Comparison of ENCODE assay signal across 12 mouse cellular contexts in the genomic region with DNA sequence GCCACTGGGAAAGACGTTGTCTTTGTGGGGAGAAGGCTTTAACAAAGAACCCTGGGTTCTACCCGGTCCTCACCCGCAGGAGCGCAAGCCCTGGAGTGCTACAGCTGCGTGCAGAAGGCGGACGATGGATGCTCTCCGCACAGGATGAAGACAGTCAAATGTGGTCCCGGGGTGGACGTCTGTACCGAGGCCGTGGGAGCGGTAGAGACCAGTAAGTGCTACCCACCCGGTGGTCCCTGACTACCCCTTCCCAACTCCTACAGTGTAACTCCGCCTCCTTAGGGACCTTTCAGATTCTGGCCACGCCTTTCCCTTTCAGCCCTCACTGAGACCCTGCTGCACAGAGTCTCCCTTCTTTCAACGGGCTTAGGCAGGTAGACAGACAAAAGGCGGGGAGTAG. TPM values are rescaled to one million over a fixed set of nuclear protein-coding genes. Genes with fewer than 3 reads are reported as not detected.
DNase-seq lines count a peak whose midpoint lies in the region; ATAC-seq lines count a peak whose summit lies in the region.
"Had no signal": no experiment of that assay in that cellular context is flagged by ENCODE, and none has a peak within 500 bp of the region (broad histone marks: within the 10 kb centered on the region; RNA-seq: fewer than 3 reads in every experiment).

No protein-coding gene starts in this region.

- peak overlapping the region; percentile 20 for H3K4me3 ChIP-seq in forebrain, embryonic 13.5 days
- H3K4me3 ChIP-seq in limb, embryonic 10.5 days, result peak overlapping the region; percentile 40; the same call in 1 of the 2 replicates
- no peak overlapping the region for H3K4me3 ChIP-seq in neural tube, embryonic 11.5 days (ENCODE audit: low read depth, low read length)

- H3K36me3 ChIP-seq in forebrain, embryonic 13.5 days (ENCODE audit: poor library complexity, severe bottlenecking), result no peaks in the 10 kb centered on the region
- H3K36me3 ChIP-seq in limb, embryonic 10.5 days, result no peaks in the 10 kb centered on the region
- no peaks in the 10 kb centered on the region for H3K36me3 ChIP-seq in neural tube, embryonic 11.5 days (ENCODE audit: control insufficient read depth, insufficient read depth, low read length)
- H3K36me3 ChIP-seq: heart, embryonic 12.5 days had no signal

- WGBS in forebrain, embryonic 13.5 days, result 1% methylated on average over 18 of the region's 18 CpGs
- WGBS in limb, embryonic 10.5 days, result 2% methylated on average over 18 of the region's 18 CpGs
- WGBS in neural tube, embryonic 11.5 days, result 2% methylated on average over 18 of the region's 18 CpGs

- peaks cover 21% of the 10 kb centered on the region for H3K4me1 ChIP-seq in forebrain, embryonic 13.5 days
- peaks cover 19% of the 10 kb centered on the region for H3K4me1 ChIP-seq in limb, embryonic 10.5 days
- H3K4me1 ChIP-seq in neural tube, embryonic 11.5 days (ENCODE audit: control insufficient read depth, insufficient read depth, low read length), result no peaks in the 10 kb centered on the region

- ATAC-seq in forebrain, embryonic 13.5 days, result peak; percentile 27; the same call in 1 of the 2 replicates
- 0 out of 2 replicates have a peak, but pooled peaks have one; percentile 6 for ATAC-seq in neural tube, embryonic 11.5 days (ENCODE audit: insufficient read depth, low FRiP score, low TSS enrichment)

- peak overlapping the region; percentile 77 for H3K4me2 ChIP-seq in forebrain, embryonic 13.5 days
- H3K4me2 ChIP-seq in neural tube, embryonic 11.5 days (ENCODE audit: low read depth), result no peak overlapping the region

- no peak overlapping the region for H3K9ac ChIP-seq in forebrain, embryonic 13.5 days
- no peak overlapping the region for H3K9ac ChIP-seq in neural tube, embryonic 11.5 days (ENCODE audit: low read length)
- H3K9ac ChIP-seq: heart, embryonic 12.5 days had no signal

- H3K27ac ChIP-seq in forebrain, embryonic 13.5 days, result no peak overlapping the region
- no peak overlapping the region for H3K27ac ChIP-seq in limb, embryonic 10.5 days
- no peak overlapping the region for H3K27ac ChIP-seq in neural tube, embryonic 11.5 days (ENCODE audit: low read depth, low read length)

- no peaks in the 10 kb centered on the region for H3K9me3 ChIP-seq in forebrain, embryonic 13.5 days (replicated peaks)
- H3K9me3 ChIP-seq in limb, embryonic 10.5 days (replicated peaks), result no peaks in the 10 kb centered on the region
- no peaks in the 10 kb centered on the region; the same call in 1 of the 2 replicates for H3K9me3 ChIP-seq in neural tube, embryonic 11.5 days (ENCODE audit: control insufficient read depth, low read length)

- peak; percentile 40 for DNase-seq in embryo, embryonic 10.5 days (ENCODE audit: low spot score)
- no peak for DNase-seq in embryo, embryonic 11 days
- no peak for DNase-seq in limb, embryonic 10.5 days (ENCODE audit: low spot score)
- DNase-seq in neural tube, embryonic 11.5 days (ENCODE audit: low spot score), result no peak
- DNase-seq in gastrocnemius, postnatal 25 days, result no peak
- DNase-seq in cerebellum, postnatal 25 days, result no peak
- DNase-seq in thymus, postnatal 14 days, result no peak

- H3K27me3 ChIP-seq in forebrain, embryonic 13.5 days, result peaks cover 68% of the 10 kb centered on the region
- H3K27me3 ChIP-seq in limb, embryonic 10.5 days (ENCODE audit: low read depth, poor library complexity, severe bottlenecking), result peaks cover 78% of the 10 kb centered on the region
- peaks cover 52% of the 10 kb centered on the region for H3K27me3 ChIP-seq in neural tube, embryonic 11.5 days (ENCODE audit: control insufficient read depth, insufficient read depth, low read length)

RNA-seq across cellular contexts. Expression of gene Lypd3, which starts 0.7 kb away (rescaled TPM):
- polyA plus RNA-seq in forebrain, embryonic 13.5 days (2015; fragmentation: Nextera tagmentation; extraction: Ambion mirVana), result 0.14 TPM in 1 of 2 replicates, not detected in the other
- polyA plus RNA-seq in limb, embryonic 10.5 days (2016; fragmentation: Nextera tagmentation; extraction: Ambion mirVana), result 1.5 and 2.2 TPM in 2 replicates
- polyA plus RNA-seq in neural tube, embryonic 11.5 days (2014; fragmentation: Nextera tagmentation; extraction: Ambion mirVana), result 0.76 and 0.99 TPM in 2 replicates
- total RNA-seq in gastrocnemius, postnatal 25 days (2021), result not detected
- polyA plus RNA-seq: erythroblast, embryonic 14.5 days had no signal

RNA-seq across cellular contexts. Expression of gene Phldb3, which starts 26.5 kb away (rescaled TPM):
- polyA plus RNA-seq in forebrain, embryonic 13.5 days (2015; fragmentation: Nextera tagmentation; extraction: Ambion mirVana), result not detected in 2 replicates
- polyA plus RNA-seq in limb, embryonic 10.5 days (2016; fragmentation: Nextera tagmentation; extraction: Ambion mirVana), result 0.09 and 0.14 TPM in 2 replicates
- 0.11 TPM in 1 of 2 replicates, not detected in the other for polyA plus RNA-seq in neural tube, embryonic 11.5 days (2014; fragmentation: Nextera tagmentation; extraction: Ambion mirVana)
- total RNA-seq in gastrocnemius, postnatal 25 days (2021), result under 1 TPM; 0.59 to 0.70 TPM
- polyA plus RNA-seq: heart, embryonic 12.5 days had no signal

RNA-seq across cellular contexts. Expression of gene Tex101, which starts 39.4 kb away (rescaled TPM):
- polyA plus RNA-seq in forebrain, embryonic 13.5 days (2015; fragmentation: Nextera tagmentation; extraction: Ambion mirVana), result not detected in 2 replicates
- polyA plus RNA-seq in limb, embryonic 10.5 days (2016; fragmentation: Nextera tagmentation; extraction: Ambion mirVana), result not detected in 2 replicates
- not detected in 2 replicates for polyA plus RNA-seq in neural tube, embryonic 11.5 days (2014; fragmentation: Nextera tagmentation; extraction: Ambion mirVana)
- total RNA-seq in gastrocnemius, postnatal 25 days (2021), result not detected
- polyA plus RNA-seq: erythroblast, embryonic 14.5 days; heart, embryonic 12.5 days; large intestine, adult 2 months; lung, embryonic 16.5 days had no signal

RNA-seq across cellular contexts. Expression of gene Zfp575, which starts 49.6 kb away (rescaled TPM):
- polyA plus RNA-seq in forebrain, embryonic 13.5 days (2015; fragmentation: Nextera tagmentation; extraction: Ambion mirVana), result 4.7 and 5.1 TPM in 2 replicates
- 1.6 and 2.6 TPM in 2 replicates for polyA plus RNA-seq in limb, embryonic 10.5 days (2016; fragmentation: Nextera tagmentation; extraction: Ambion mirVana)
- 1.7 and 2.1 TPM in 2 replicates for polyA plus RNA-seq in neural tube, embryonic 11.5 days (2014; fragmentation: Nextera tagmentation; extraction: Ambion mirVana)
- under 1 TPM in 1 of 2 experiments, not detected in 1; 0.13 TPM for total RNA-seq in gastrocnemius, postnatal 25 days (2021)

RNA-seq across cellular contexts. Expression of gene Ethe1, which starts 49.7 kb away (rescaled TPM):
- 16.8 and 16.9 TPM in 2 replicates for polyA plus RNA-seq in forebrain, embryonic 13.5 days (2015; fragmentation: Nextera tagmentation; extraction: Ambion mirVana)
- 27.1 and 31.9 TPM in 2 replicates for polyA plus RNA-seq in limb, embryonic 10.5 days (2016; fragmentation: Nextera tagmentation; extraction: Ambion mirVana)
- 23.4 and 23.5 TPM in 2 replicates for polyA plus RNA-seq in neural tube, embryonic 11.5 days (2014; fragmentation: Nextera tagmentation; extraction: Ambion mirVana)
- total RNA-seq in gastrocnemius, postnatal 25 days (2021), result 10 to 100 TPM; 21.6 to 25.9 TPM
